Mouse (Mus musculus) intestine, postnatal 0 days (tissue): ENCODE data around the gene Opcml. TPM values are rescaled to one million over a fixed set of nuclear protein-coding genes. Genes with fewer than 3 reads are reported as not detected.

ENCODE experiments used
- ATAC-seq: fragments of 200-750 bp; cut with Nextera tagmentation; 2 replicates; pipeline ENCODE4 v1.8.0; 2017; ENCODE audit warnings: mild to moderate bottlenecking, moderate TSS enrichment, moderate library complexity
- H3K27ac ChIP-seq: fragments of 300-500 bp; sonication (generic); 2 replicates; pipeline ENCODE4 v1.5.1; 2014; ENCODE audit warnings: mild to moderate bottlenecking, low read depth, low read length, moderate library complexity
- H3K27me3 ChIP-seq: fragments of 300-500 bp; sonication (generic); replicated peaks from 2 replicates; pipeline ENCODE4 v1.6.1; 2014; ENCODE audit warnings: low read length, mixed read lengths; ENCODE audit not compliant: control insufficient read depth, insufficient read depth
- H3K36me3 ChIP-seq: fragments of 300-500 bp; sonication (generic); 2 replicates; pipeline ENCODE4 v1.6.1; 2014; ENCODE audit warnings: mild to moderate bottlenecking, moderate library complexity; ENCODE audit not compliant: control insufficient read depth, insufficient read depth
- H3K4me1 ChIP-seq: fragments of 300-500 bp; sonication (generic); replicated peaks from 2 replicates; pipeline ENCODE4 v1.6.1; 2014; ENCODE audit warnings: antibody characterized with exemption, low read length, mixed read lengths; ENCODE audit not compliant: control insufficient read depth, insufficient read depth
- H3K4me2 ChIP-seq: fragments of 300-500 bp; sonication (generic); replicated peaks from 2 replicates; pipeline ENCODE4 v1.6.1; 2014; ENCODE audit warnings: low read depth, mild to moderate bottlenecking, moderate library complexity
- H3K4me3 ChIP-seq: fragments of 300-500 bp; sonication (generic); 2 replicates; pipeline ENCODE4 v1.5.1; 2014; ENCODE audit warnings: low read depth, low read length
- H3K9ac ChIP-seq: fragments of 300-500 bp; sonication (generic); 2 replicates; pipeline ENCODE4 v1.6.1; 2014; ENCODE audit warnings: mild to moderate bottlenecking, low read depth, low read length
- H3K9me3 ChIP-seq: fragments of 300-500 bp; sonication (generic); 2 replicates; pipeline ENCODE4 v1.6.1; 2016; ENCODE audit warnings: mixed run types; ENCODE audit not compliant: control insufficient read depth
- CTCF ChIP-seq: sonication (generic); IDR thresholded peaks from 2 replicates; pipeline ENCODE4 v1.5.1; 2016; ENCODE audit warnings: low read depth, mild to moderate bottlenecking, control low read depth, antibody characterized with exemption, moderate library complexity
- WGBS: fragments of 180-500 bp; shearing (Covaris S2); extraction: QIAGEN DNeasy Blood & Tissue Kit; methylation state at CpG from one replicate; pipeline ENCODE4 v1.1.7; 2014; 5-methylcytosine and 5-hydroxymethylcytosine counted together
- polyA plus RNA-seq: library from polyadenylated mRNA; unstranded; fragments of >200 nt; fragmentation: Nextera tagmentation; extraction: Ambion mirVana; gene quantifications from 2 replicates; pipeline ENCODE4 v1.2.1, GENCODE M21; 2015

The Opcml gene
- polyA plus RNA-seq, 1 experiment from 2014 or later: 1.7 TPM

DNA sequence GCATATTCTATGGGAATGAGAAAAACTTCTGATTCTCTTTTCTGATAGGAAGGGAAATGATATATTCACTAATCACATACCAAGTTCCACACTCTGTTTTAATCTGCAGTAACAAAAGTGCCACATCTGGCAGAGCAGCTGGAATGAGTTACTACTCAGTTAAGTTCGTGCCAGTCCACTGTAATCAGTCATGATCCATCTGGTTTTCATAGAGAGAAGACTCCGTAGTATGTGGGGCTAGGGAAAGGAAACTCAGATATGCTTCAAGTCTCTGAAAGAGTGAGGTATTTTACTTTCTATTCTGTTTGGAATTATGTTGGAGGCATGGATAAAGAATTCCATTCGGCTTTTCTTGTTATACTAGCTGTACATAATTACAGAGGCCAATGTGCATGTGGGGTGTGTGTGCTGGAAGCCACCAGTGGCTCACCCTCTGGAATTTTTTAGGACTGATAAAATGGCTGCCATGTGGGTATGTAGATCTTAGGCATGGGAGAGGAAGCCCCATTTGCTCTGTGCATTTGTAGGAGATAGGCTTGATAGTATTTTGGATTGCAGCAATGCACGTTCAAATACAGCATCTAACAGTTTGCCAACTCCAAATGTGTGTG lies 966.4 kb downstream of the Opcml start:
- no peak for TF ChIP-seq CTCF
- no peak for ATAC-seq
- Histone ChIP-seq H3K4me3 (no peak overlapping the region), H3K27me3 (no peaks in the 10 kb centered on the region), H3K36me3 (no peaks in the 10 kb centered on the region), H3K9me3 (no peaks in the 10 kb centered on the region), H3K9ac (no peak overlapping the region), H3K27ac (no peak overlapping the region), H3K4me1 (no peaks in the 10 kb centered on the region), H3K4me2 (no peak overlapping the region)
- 76% methylated on average over 4 of the region's 4 CpGs for WGBS

GRCm38 (mm10) chr9:28761460-28761859 lies 970.9 kb downstream of the Opcml start:
- ATAC-seq: no peak
- Histone ChIP-seq H3K36me3 (no peaks in the 10 kb centered on the region), H3K4me3 (no peak overlapping the region), H3K4me1 (no peaks in the 10 kb centered on the region), H3K9me3 (no peaks in the 10 kb centered on the region), H3K4me2 (no peak overlapping the region), H3K9ac (no peak overlapping the region), H3K27ac (no peak overlapping the region), H3K27me3 (no peaks in the 10 kb centered on the region)
- no peak for TF ChIP-seq CTCF
- 86% methylated on average over 4 of the region's 4 CpGs for WGBS

GRCm38 (mm10) chr9:28764149-28764548 lies 973.6 kb downstream of the Opcml start:
- Histone ChIP-seq H3K27me3 (no peaks in the 10 kb centered on the region), H3K4me2 (no peak overlapping the region), H3K27ac (no peak overlapping the region), H3K36me3 (no peaks in the 10 kb centered on the region), H3K4me1 (no peaks in the 10 kb centered on the region), H3K9ac (no peak overlapping the region), H3K4me3 (no peak overlapping the region), H3K9me3 (no peaks in the 10 kb centered on the region)
- no peak for TF ChIP-seq CTCF
- 76% methylated on average over 1 of the region's 1 CpGs for WGBS
- no peak for ATAC-seq

DNA sequence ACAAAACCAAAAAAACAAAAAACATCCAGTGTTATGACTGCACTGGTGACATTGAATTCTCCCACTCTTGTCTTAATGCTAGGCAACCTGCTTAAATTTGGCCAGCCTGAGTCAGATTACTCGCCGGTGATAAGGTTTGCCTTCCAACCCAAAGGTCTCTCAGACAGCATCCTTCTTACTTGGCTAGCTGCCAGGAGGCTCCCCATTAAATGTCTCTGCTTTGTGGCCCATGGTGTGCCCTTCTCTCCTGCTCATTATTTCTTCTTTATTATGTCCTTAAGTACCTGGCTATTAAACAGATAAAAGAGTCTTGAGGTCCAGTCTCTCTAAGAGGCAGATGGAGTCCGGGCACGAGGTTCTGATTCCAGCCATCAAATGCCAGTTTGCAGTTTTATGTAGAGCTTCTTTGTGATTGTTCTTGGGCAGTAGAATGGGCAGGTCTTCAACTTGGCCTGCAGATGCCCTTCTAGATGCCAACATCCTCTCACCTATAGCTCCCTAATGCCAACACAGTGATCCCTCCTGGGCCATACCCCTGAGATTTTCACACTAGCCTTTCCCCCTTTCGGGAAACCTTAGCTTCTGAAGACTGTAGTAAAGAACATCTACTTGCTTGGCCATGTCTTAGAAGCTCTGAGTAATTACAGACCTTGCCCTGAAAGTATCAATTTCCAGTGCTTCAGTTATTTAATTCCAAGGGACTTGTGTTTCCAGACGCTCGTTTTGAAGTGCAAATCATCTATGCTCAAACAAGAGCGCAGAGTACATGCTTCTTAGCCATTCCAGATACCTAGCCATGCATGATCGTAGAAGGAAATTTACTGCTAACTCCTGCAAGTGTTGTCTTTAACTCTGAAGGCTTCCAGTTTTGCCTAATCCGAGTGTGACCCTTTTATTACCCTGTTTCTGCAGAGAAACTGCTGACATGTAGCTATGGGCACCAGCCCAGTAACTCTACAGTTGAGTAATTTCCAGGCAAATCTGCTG lies 986.2 kb downstream of the Opcml start:
- no peak overlapping the region for H3K4me2 ChIP-seq
- WGBS: 70% methylated on average over 10 of the region's 10 CpGs
- no peak overlapping the region for H3K27ac ChIP-seq
- no peaks in the 10 kb centered on the region for H3K27me3 ChIP-seq
- H3K9me3 ChIP-seq: no peaks in the 10 kb centered on the region
- no peaks in the 10 kb centered on the region for H3K4me1 ChIP-seq
- no peak for ATAC-seq
- H3K36me3 ChIP-seq: no peaks in the 10 kb centered on the region
- H3K9ac ChIP-seq: no peak overlapping the region
- no peak overlapping the region for H3K4me3 ChIP-seq
- TF ChIP-seq CTCF: no peak

DNA sequence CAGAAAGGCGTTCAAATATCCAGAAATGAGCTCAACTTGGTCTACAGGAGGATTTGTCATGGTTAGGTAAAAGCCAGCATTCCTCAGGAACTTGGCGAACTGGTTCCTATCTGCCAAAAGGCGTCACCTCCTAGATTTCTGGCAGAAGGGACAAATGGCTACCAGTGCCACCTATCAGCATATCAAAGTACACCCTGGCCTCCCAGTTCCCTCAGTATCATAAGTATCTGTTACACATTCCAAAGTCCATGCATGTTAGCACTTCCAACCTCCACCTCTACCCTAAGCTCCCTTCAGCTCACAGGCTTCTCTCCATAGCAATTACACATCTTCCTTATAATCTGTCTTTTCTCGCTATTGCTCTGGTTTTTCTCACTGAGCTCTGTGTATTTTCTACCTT lies 993.3 kb downstream of the Opcml start:
- Histone ChIP-seq H3K36me3 (no peaks in the 10 kb centered on the region), H3K9me3 (no peaks in the 10 kb centered on the region), H3K27ac (no peak overlapping the region), H3K27me3 (no peaks in the 10 kb centered on the region), H3K4me1 (no peaks in the 10 kb centered on the region), H3K4me3 (no peak overlapping the region), H3K9ac (no peak overlapping the region), H3K4me2 (no peak overlapping the region)
- 23% methylated on average over 4 of the region's 4 CpGs for WGBS
- peak; percentile 84 for ATAC-seq
- TF ChIP-seq CTCF: no peak

- Histone ChIP-seq H3K9ac (no peak overlapping the region), H3K27me3 (no peaks in the 10 kb centered on the region), H3K36me3 (no peaks in the 10 kb centered on the region), H3K4me1 (no peaks in the 10 kb centered on the region), H3K4me3 (no peak overlapping the region), H3K9me3 (no peaks in the 10 kb centered on the region), H3K4me2 (no peak overlapping the region), H3K27ac (no peak overlapping the region)
- 82% methylated on average over 1 of the region's 1 CpGs for WGBS
- no peak for ATAC-seq
- no peak for TF ChIP-seq CTCF
Observed at GRCm38 (mm10) chr9:28789439-28789838, 998.9 kb downstream of the Opcml start.
